Mouse (Mus musculus) heart, embryonic 12.5 days (tissue): Measurements from ENCODE around the gene Sptssb. TPM values are rescaled to one million over a fixed set of nuclear protein-coding genes. Genes with fewer than 3 reads are reported as not detected.

Source experiments
- ATAC-seq: fragments of 200-750 bp; cut with Nextera tagmentation; 2 replicates; pipeline ENCODE4 v1.8.0; 2017; ENCODE audit warnings: moderate TSS enrichment, moderate library complexity; ENCODE audit not compliant: insufficient number of reproducible peaks, low FRiP score
- H3K27ac ChIP-seq: fragments of 300-500 bp; sonication (generic); 2 replicates; pipeline ENCODE4 v1.5.1; 2016; ENCODE audit warnings: mild to moderate bottlenecking, moderate library complexity; ENCODE audit not compliant: poor library complexity, severe bottlenecking
- H3K27me3 ChIP-seq: fragments of 300-500 bp; sonication (generic); replicated peaks from 2 replicates; pipeline ENCODE4 v1.6.1; 2016; ENCODE audit warnings: mild to moderate bottlenecking, moderate library complexity
- H3K36me3 ChIP-seq: fragments of 300-500 bp; sonication (generic); 2 replicates; pipeline ENCODE4 v1.6.1; 2016; ENCODE audit warnings: mild to moderate bottlenecking, moderate library complexity
- H3K4me1 ChIP-seq: fragments of 300-500 bp; sonication (generic); replicated peaks from 2 replicates; pipeline ENCODE4 v1.6.1; 2016; ENCODE audit warnings: mild to moderate bottlenecking
- H3K4me2 ChIP-seq: fragments of 300-500 bp; sonication (generic); 2 replicates; pipeline ENCODE4 v1.6.1; 2016; ENCODE audit warnings: mild to moderate bottlenecking, moderate library complexity
- H3K4me3 ChIP-seq: fragments of 300-500 bp; sonication (generic); 2 replicates; pipeline ENCODE4 v1.5.1; 2016; ENCODE audit warnings: mild to moderate bottlenecking
- H3K9ac ChIP-seq: fragments of 300-500 bp; sonication (generic); 2 replicates; pipeline ENCODE4 v1.6.1; 2016; ENCODE audit warnings: mild to moderate bottlenecking, moderate library complexity
- H3K9me3 ChIP-seq: fragments of 300-500 bp; sonication (generic); replicated peaks from 2 replicates; pipeline ENCODE4 v1.6.1; 2016; ENCODE audit warnings: mild to moderate bottlenecking, moderate library complexity
- WGBS: fragments of 180-500 bp; shearing (Covaris S2); methylation state at CpG from one replicate; pipeline ENCODE4 v1.1.7; 2016; 5-methylcytosine and 5-hydroxymethylcytosine counted together
- polyA plus RNA-seq: library from polyadenylated mRNA; unstranded; fragments of >200 nt; fragmentation: Nextera tagmentation; extraction: Ambion mirVana; gene quantifications from 2 replicates; pipeline ENCODE4 v1.2.1, GENCODE M21; 2016

The Sptssb gene
- polyA plus RNA-seq, 1 experiment from 2014 or later, result 0.37 TPM

GRCm38 (mm10) chr3:69824536-69824935, 35.2 kb downstream of the Sptssb start:
- 90% methylated on average over 1 of the region's 1 CpGs for WGBS
- Histone ChIP-seq H3K4me3 (no peak overlapping the region), H3K27ac (no peak overlapping the region), H3K27me3 (no peaks in the 10 kb centered on the region), H3K36me3 (no peaks in the 10 kb centered on the region), H3K4me2 (no peak overlapping the region), H3K9me3 (no peaks in the 10 kb centered on the region), H3K4me1 (no peaks in the 10 kb centered on the region), H3K9ac (no peak overlapping the region)
- ATAC-seq, result no peak

- Histone ChIP-seq H3K9ac (no peak overlapping the region), H3K4me2 (no peak overlapping the region), H3K9me3 (no peaks in the 10 kb centered on the region), H3K36me3 (no peaks in the 10 kb centered on the region), H3K4me3 (no peak overlapping the region), H3K4me1 (0 out of 2 replicates have a peak, but pooled peaks cover 3% of the 10 kb centered on the region), H3K27me3 (no peaks in the 10 kb centered on the region), H3K27ac (no peak overlapping the region)
- no peak for ATAC-seq
- 82% methylated on average over 7 of the region's 7 CpGs for WGBS
Observed at GRCm38 (mm10) chr3:69820614-69821013, 39.1 kb downstream of the Sptssb start.

- no peak overlapping the region for H3K4me3 ChIP-seq
- no peak for ATAC-seq
- no peaks in the 10 kb centered on the region for H3K9me3 ChIP-seq
- no peaks in the 10 kb centered on the region for H3K36me3 ChIP-seq
- H3K9ac ChIP-seq, result no peak overlapping the region
- H3K4me1 ChIP-seq, result 0 out of 2 replicates have a peak, but pooled peaks cover 3% of the 10 kb centered on the region
- H3K27ac ChIP-seq, result no peak overlapping the region
- H3K27me3 ChIP-seq, result no peaks in the 10 kb centered on the region
- H3K4me2 ChIP-seq, result no peak overlapping the region
- WGBS, result 73% methylated on average over 3 of the region's 3 CpGs
Observed at GRCm38 (mm10) chr3:69819851-69820200, 39.9 kb downstream of the Sptssb start.

- Histone ChIP-seq H3K36me3 (no peaks in the 10 kb centered on the region), H3K9me3 (no peaks in the 10 kb centered on the region), H3K4me3 (no peak overlapping the region), H3K27ac (no peak overlapping the region), H3K27me3 (no peaks in the 10 kb centered on the region), H3K9ac (no peak overlapping the region), H3K4me1 (0 out of 2 replicates have a peak, but pooled peaks cover 3% of the 10 kb centered on the region), H3K4me2 (no peak overlapping the region)
- no peak for ATAC-seq
- WGBS, result 85% methylated on average over 7 of the region's 7 CpGs
Observed at GRCm38 (mm10) chr3:69819146-69819850, 40.4 kb downstream of the Sptssb start.

GRCm38 (mm10) chr3:69818466-69818865, 41.3 kb downstream of the Sptssb start:
- Histone ChIP-seq H3K4me1 (0 out of 2 replicates have a peak, but pooled peaks cover 3% of the 10 kb centered on the region), H3K27ac (no peak overlapping the region), H3K36me3 (no peaks in the 10 kb centered on the region), H3K4me2 (no peak overlapping the region), H3K9ac (no peak overlapping the region), H3K9me3 (no peaks in the 10 kb centered on the region), H3K4me3 (no peak overlapping the region), H3K27me3 (no peaks in the 10 kb centered on the region)
- WGBS, result 59% methylated on average over 5 of the region's 5 CpGs
- no peak for ATAC-seq

GRCm38 (mm10) chr3:69816547-69816946, 43.2 kb downstream of the Sptssb start:
- no peak overlapping the region for H3K9ac ChIP-seq
- 77% methylated on average over 2 of the region's 2 CpGs for WGBS

GRCm38 (mm10) chr3:69813005-69813695, 46.6 kb downstream of the Sptssb start:
- Histone ChIP-seq H3K9ac (no peak overlapping the region), H3K4me1 (no peaks in the 10 kb centered on the region), H3K36me3 (no peaks in the 10 kb centered on the region), H3K4me2 (no peak overlapping the region), H3K4me3 (no peak overlapping the region), H3K9me3 (no peaks in the 10 kb centered on the region), H3K27me3 (no peaks in the 10 kb centered on the region), H3K27ac (no peak overlapping the region)
- WGBS, result 75% methylated on average over 11 of the region's 11 CpGs
- no peak for ATAC-seq

More at GRCm38 (mm10) chr3:69816547-69816946, 43.2 kb downstream of the Sptssb start:
- H3K4me2 ChIP-seq, result no peak overlapping the region
- ATAC-seq, result no peak
- H3K9me3 ChIP-seq, result no peaks in the 10 kb centered on the region
- H3K4me1 ChIP-seq, result 0 out of 2 replicates have a peak, but pooled peaks cover 3% of the 10 kb centered on the region
- H3K4me3 ChIP-seq, result no peak overlapping the region
- no peaks in the 10 kb centered on the region for H3K36me3 ChIP-seq
- no peaks in the 10 kb centered on the region for H3K27me3 ChIP-seq
- H3K27ac ChIP-seq, result no peak overlapping the region

- H3K4me3 ChIP-seq, result no peak overlapping the region
- H3K9me3 ChIP-seq, result no peaks in the 10 kb centered on the region
- H3K4me2 ChIP-seq, result no peak overlapping the region
- no peaks in the 10 kb centered on the region for H3K4me1 ChIP-seq
- no peaks in the 10 kb centered on the region for H3K27me3 ChIP-seq
- ATAC-seq, result no peak
- WGBS, result 71% methylated on average over 2 of the region's 2 CpGs
- no peak overlapping the region for H3K27ac ChIP-seq
- H3K9ac ChIP-seq, result no peak overlapping the region
- no peaks in the 10 kb centered on the region for H3K36me3 ChIP-seq
Observed at GRCm38 (mm10) chr3:69812442-69812841, 47.3 kb downstream of the Sptssb start.

GRCm38 (mm10) chr3:69808479-69808878, 51.3 kb downstream of the Sptssb start:
- no peak overlapping the region for H3K27ac ChIP-seq
- no peak overlapping the region for H3K9ac ChIP-seq
- no peaks in the 10 kb centered on the region for H3K36me3 ChIP-seq
- WGBS, result 78% methylated on average over 7 of the region's 7 CpGs
- no peak overlapping the region for H3K4me3 ChIP-seq
- H3K27me3 ChIP-seq, result no peaks in the 10 kb centered on the region
- no peak overlapping the region for H3K4me2 ChIP-seq
- ATAC-seq, result no peak
- no peaks in the 10 kb centered on the region for H3K9me3 ChIP-seq
- H3K4me1 ChIP-seq, result no peaks in the 10 kb centered on the region

GRCm38 (mm10) chr3:69803137-69803536, 56.6 kb downstream of the Sptssb start:
- ATAC-seq, result no peak
- no peaks in the 10 kb centered on the region for H3K36me3 ChIP-seq
- no peak overlapping the region for H3K4me3 ChIP-seq
- no peak overlapping the region for H3K9ac ChIP-seq
- H3K27me3 ChIP-seq, result no peaks in the 10 kb centered on the region
- H3K27ac ChIP-seq, result no peak overlapping the region
- H3K4me2 ChIP-seq, result no peak overlapping the region
- 75% methylated on average over 1 of the region's 1 CpGs for WGBS
- H3K9me3 ChIP-seq, result no peaks in the 10 kb centered on the region
- H3K4me1 ChIP-seq, result no peaks in the 10 kb centered on the region

- WGBS, result 71% methylated on average over 7 of the region's 7 CpGs
- Histone ChIP-seq H3K4me3 (no peak overlapping the region), H3K4me1 (no peaks in the 10 kb centered on the region), H3K9ac (no peak overlapping the region), H3K9me3 (no peaks in the 10 kb centered on the region), H3K36me3 (no peaks in the 10 kb centered on the region), H3K4me2 (no peak overlapping the region), H3K27ac (no peak overlapping the region), H3K27me3 (no peaks in the 10 kb centered on the region)
- ATAC-seq, result no peak
Observed at GRCm38 (mm10) chr3:69800829-69801384, 58.8 kb downstream of the Sptssb start.
